Mouse (Mus musculus): ENCODE measurements around the gene Kank2. TPM values are rescaled to one million over a fixed set of nuclear protein-coding genes. Genes with fewer than 3 reads are reported as not detected.

The Kank2 gene
- polyA plus RNA-seq, 1 experiment from 2014 or later: 2.6 TPM

- no peak for ATAC-seq
- no peak overlapping the region for H3K4me3 ChIP-seq
- H3K9me3 ChIP-seq (replicated peaks): no peaks in the 10 kb centered on the region
- H3K27ac ChIP-seq: no peak overlapping the region
- 95% methylated on average over 10 of the region's 10 CpGs for WGBS
- no peaks in the 10 kb centered on the region for H3K27me3 ChIP-seq
- H3K4me2 ChIP-seq: no peak overlapping the region
- H3K4me1 ChIP-seq: no peaks in the 10 kb centered on the region
- peaks cover 93% of the 10 kb centered on the region for H3K36me3 ChIP-seq (ENCODE audit: poor library complexity, severe bottlenecking)
- no peak overlapping the region for H3K9ac ChIP-seq
Measured at GRCm38 (mm10) chr9:21737188-21737587, 61.4 kb downstream of the Kank2 start.

DNA sequence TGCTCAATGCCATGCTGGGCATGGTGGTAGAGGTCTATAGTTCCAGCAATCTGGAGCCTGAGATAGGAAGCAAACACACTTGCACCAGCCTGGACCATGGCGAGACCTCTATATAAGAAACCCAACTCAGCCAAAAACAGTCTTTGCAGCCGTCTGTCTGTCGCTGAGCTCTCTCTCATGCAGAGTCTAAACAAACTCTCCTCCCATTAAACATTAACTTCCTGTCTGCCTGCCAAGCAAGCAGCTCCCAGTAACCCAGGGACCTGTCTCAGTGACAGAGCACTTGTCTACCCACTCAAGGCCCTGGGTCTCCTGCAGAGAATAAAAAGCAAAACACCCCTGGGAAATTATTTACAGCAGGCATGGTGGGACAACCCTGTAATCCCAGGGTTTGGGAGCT, 62.0 kb downstream of the Kank2 start:
- Histone ChIP-seq H3K36me3 (ENCODE audit: poor library complexity, severe bottlenecking) (peaks cover 93% of the 10 kb centered on the region), H3K27me3 (no peaks in the 10 kb centered on the region), H3K9me3 (replicated peaks) (no peaks in the 10 kb centered on the region), H3K4me1 (no peaks in the 10 kb centered on the region), H3K27ac (no peak overlapping the region), H3K4me2 (no peak overlapping the region), H3K4me3 (no peak overlapping the region), H3K9ac (no peak overlapping the region)
- ATAC-seq: no peak
- 88% methylated on average over 3 of the region's 3 CpGs for WGBS

DNA sequence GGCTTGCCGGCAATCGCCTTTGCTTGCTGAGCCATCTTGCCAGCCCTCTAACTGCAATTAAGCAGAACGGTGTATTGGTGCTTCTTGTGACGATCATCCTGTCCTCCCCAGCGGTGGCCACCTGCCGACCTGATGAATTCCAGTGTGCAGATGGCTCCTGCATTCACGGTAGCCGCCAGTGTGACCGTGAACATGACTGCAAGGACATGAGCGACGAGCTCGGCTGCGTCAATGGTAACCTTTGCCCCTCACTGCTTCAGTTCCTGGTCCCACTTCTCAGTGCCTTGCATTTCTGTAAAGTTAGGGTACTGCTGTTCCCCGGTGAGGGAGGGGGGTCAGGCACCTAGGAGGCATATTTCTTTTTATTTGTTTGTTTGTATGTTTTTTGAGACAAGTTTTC, 63.4 kb downstream of the Kank2 start:
- Histone ChIP-seq H3K4me2 (no peak overlapping the region), H3K4me1 (no peaks in the 10 kb centered on the region), H3K9ac (no peak overlapping the region), H3K9me3 (replicated peaks) (no peaks in the 10 kb centered on the region), H3K27me3 (no peaks in the 10 kb centered on the region), H3K4me3 (no peak overlapping the region), H3K36me3 (ENCODE audit: poor library complexity, severe bottlenecking) (peaks cover 96% of the 10 kb centered on the region), H3K27ac (no peak overlapping the region)
- WGBS: 92% methylated on average over 14 of the region's 14 CpGs
- ATAC-seq: no peak

GRCm38 (mm10) chr9:21733989-21734388, 64.6 kb downstream of the Kank2 start:
- Histone ChIP-seq H3K27ac (no peak overlapping the region), H3K4me2 (no peak overlapping the region), H3K4me1 (no peaks in the 10 kb centered on the region), H3K9me3 (replicated peaks) (no peaks in the 10 kb centered on the region), H3K27me3 (no peaks in the 10 kb centered on the region), H3K36me3 (ENCODE audit: poor library complexity, severe bottlenecking) (peaks cover 93% of the 10 kb centered on the region), H3K9ac (no peak overlapping the region), H3K4me3 (no peak overlapping the region)
- WGBS: 97% methylated on average over 7 of the region's 7 CpGs
- ATAC-seq: no peak

GRCm38 (mm10) chr9:21733446-21733845, 65.1 kb downstream of the Kank2 start:
- H3K9ac ChIP-seq: no peak overlapping the region
- H3K27ac ChIP-seq: no peak overlapping the region
- no peaks in the 10 kb centered on the region for H3K4me1 ChIP-seq
- H3K36me3 ChIP-seq (ENCODE audit: poor library complexity, severe bottlenecking): peaks cover 88% of the 10 kb centered on the region
- H3K4me3 ChIP-seq: no peak overlapping the region
- H3K27me3 ChIP-seq: no peaks in the 10 kb centered on the region
- no peak overlapping the region for H3K4me2 ChIP-seq
- ATAC-seq: no peak
- no peaks in the 10 kb centered on the region for H3K9me3 ChIP-seq (replicated peaks)
- 88% methylated on average over 17 of the region's 17 CpGs for WGBS

GRCm38 (mm10) chr9:21732288-21732687, 66.3 kb downstream of the Kank2 start:
- Histone ChIP-seq H3K27me3 (no peaks in the 10 kb centered on the region), H3K9me3 (replicated peaks) (no peaks in the 10 kb centered on the region), H3K4me1 (no peaks in the 10 kb centered on the region), H3K36me3 (ENCODE audit: poor library complexity, severe bottlenecking) (peaks cover 84% of the 10 kb centered on the region), H3K4me2 (no peak overlapping the region), H3K9ac (no peak overlapping the region), H3K4me3 (no peak overlapping the region), H3K27ac (no peak overlapping the region)
- WGBS: 92% methylated on average over 9 of the region's 9 CpGs
- ATAC-seq: no peak

DNA sequence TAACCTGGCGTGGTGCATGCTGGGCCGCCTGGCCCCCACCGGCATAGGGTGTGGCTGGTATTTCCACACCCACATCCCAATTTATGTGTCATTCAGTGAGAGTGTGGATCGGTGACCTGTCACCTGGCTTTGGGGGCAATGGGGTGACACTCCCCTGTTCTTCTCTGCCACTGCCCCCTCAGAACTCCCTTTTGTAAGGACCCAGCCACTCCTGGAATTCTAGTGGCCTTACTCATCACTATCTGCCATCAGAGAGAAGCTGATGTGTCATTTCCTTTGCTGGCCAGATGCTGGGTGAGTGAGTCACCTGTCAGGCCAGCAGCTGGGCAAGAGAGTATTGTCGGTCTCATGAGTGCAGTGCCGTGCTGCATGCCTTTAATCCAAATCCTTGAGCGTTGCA, 69.3 kb downstream of the Kank2 start:
- no peak overlapping the region for H3K4me3 ChIP-seq
- 91% methylated on average over 7 of the region's 7 CpGs for WGBS
- no peak overlapping the region for H3K9ac ChIP-seq
- H3K4me2 ChIP-seq: no peak overlapping the region
- H3K36me3 ChIP-seq (ENCODE audit: poor library complexity, severe bottlenecking): peaks cover 63% of the 10 kb centered on the region
- peaks cover 25% of the 10 kb centered on the region for H3K4me1 ChIP-seq
- H3K27me3 ChIP-seq: no peaks in the 10 kb centered on the region
- H3K9me3 ChIP-seq (replicated peaks): no peaks in the 10 kb centered on the region
- ATAC-seq: no peak
- H3K27ac ChIP-seq: no peak overlapping the region

DNA sequence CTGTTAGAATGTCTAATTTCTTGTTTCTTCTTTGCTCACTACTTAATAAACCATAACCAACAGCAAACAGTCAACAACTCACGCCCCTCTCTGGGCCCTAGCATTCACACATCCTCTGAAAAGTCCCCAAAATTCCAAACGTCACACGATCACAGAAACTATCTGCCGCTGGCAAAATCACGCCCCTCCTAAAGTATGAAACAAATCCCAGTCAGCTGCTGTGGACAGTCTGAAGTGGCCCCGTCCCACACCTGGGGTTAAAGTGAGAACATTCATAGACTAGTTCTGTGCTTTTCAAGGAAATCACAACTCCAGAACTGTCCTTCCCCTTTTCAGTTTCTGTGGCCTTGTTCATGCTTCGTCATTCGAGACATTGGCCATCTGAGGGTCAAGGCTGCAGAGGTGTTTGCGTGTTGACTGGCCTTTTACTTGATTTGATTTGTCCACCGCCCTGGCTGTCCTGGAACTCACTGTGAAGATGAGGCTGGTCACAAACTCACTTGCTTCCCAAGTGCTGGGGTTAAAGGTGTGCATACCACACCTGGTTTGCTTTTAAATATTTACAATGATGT, 70.2 kb downstream of the Kank2 start:
- ATAC-seq: no peak
- 93% methylated on average over 10 of the region's 10 CpGs for WGBS
- Histone ChIP-seq H3K4me1 (peaks cover 25% of the 10 kb centered on the region), H3K4me2 (no peak overlapping the region), H3K27me3 (no peaks in the 10 kb centered on the region), H3K36me3 (ENCODE audit: poor library complexity, severe bottlenecking) (peaks cover 54% of the 10 kb centered on the region), H3K27ac (no peak overlapping the region), H3K4me3 (no peak overlapping the region), H3K9me3 (replicated peaks) (no peaks in the 10 kb centered on the region), H3K9ac (no peak overlapping the region)

- H3K4me1 ChIP-seq: peaks cover 31% of the 10 kb centered on the region
- no peaks in the 10 kb centered on the region for H3K9me3 ChIP-seq (replicated peaks)
- H3K4me3 ChIP-seq: no peak overlapping the region
- H3K36me3 ChIP-seq (ENCODE audit: poor library complexity, severe bottlenecking): peaks cover 34% of the 10 kb centered on the region
- peak overlapping the region; percentile 28; the same call in 1 of the 2 replicates for H3K9ac ChIP-seq
- no peak for ATAC-seq
- H3K4me2 ChIP-seq: peak overlapping the region; percentile 80
- H3K27ac ChIP-seq: 0 out of 2 replicates have a peak overlapping the region, but pooled peaks have one; percentile 38
- WGBS: 85% methylated on average over 14 of the region's 14 CpGs
- no peaks in the 10 kb centered on the region for H3K27me3 ChIP-seq
Measured at GRCm38 (mm10) chr9:21726218-21726975, 72.1 kb downstream of the Kank2 start.

DNA sequence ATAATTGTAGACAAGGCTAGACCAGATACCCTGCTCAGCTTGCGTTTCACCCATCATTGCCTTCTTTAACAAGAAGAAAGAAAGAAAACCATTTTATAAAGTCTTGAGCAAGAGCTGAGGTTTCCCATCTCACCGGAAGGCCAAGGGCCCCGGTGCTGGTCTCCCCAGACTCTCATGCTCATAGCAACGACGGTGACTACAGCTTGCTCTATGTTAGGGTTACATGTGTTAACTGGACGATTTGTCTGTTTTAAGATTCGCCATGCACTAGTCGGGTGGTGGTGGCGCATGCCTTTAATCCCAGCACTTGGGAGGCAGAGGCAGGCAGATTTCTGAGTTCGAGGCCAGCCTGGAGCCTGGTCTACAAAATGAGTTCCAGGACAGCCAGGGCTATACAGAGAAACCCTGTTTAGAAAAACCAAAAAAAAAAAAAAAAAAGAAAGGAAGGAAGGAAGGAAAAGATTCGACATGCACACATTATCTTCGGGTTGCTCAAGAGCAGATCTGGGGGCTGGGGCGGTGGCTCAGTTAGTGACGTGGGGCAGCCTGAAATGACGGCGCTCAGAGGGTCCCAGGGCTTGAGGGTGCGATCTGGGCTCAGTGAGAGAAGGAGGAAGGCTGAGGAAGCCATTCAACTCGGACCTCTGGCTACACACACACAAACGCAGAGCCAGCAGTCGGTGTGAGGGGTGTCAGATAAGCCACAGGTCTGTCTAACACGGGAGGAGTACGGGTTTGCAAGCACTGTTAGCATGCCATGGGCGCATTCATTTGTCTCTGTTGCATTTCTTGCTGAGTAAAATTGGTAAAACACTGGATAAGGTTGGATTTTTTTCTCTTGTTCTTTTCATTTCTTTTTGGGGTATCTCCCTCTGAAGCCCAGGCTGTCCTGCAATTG, 73.1 kb downstream of the Kank2 start:
- 85% methylated on average over 23 of the region's 23 CpGs for WGBS
- Histone ChIP-seq H3K36me3 (ENCODE audit: poor library complexity, severe bottlenecking) (peaks cover 28% of the 10 kb centered on the region), H3K9ac (peak overlapping the region; percentile 28), H3K4me2 (peak overlapping the region; percentile 80), H3K27ac (peak overlapping the region; percentile 70; the same call in 1 of the 2 replicates), H3K27me3 (no peaks in the 10 kb centered on the region), H3K4me1 (peaks cover 31% of the 10 kb centered on the region), H3K4me3 (peak overlapping the region; percentile 70), H3K9me3 (replicated peaks) (no peaks in the 10 kb centered on the region)
- ATAC-seq: no peak

DNA sequence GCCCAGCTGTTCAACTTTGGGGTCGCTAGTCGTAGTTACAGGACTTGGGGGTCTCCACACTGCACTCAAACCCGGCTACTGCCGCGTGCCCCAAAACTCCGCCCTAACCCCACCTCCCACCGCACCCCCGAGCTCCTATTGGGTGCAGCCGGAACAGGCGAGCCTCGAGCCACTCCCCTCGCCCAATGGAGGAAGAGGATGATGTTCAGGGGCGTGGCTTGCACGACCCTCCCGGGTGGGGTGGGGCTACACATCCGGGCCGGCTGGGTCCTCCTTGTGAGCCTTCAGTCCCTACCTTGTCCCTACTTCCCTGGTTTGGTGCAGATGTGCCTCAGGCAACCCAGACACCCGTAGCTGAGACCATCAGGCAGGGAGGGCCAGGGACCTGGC, 74.4 kb downstream of the Kank2 start:
- H3K9me3 ChIP-seq (replicated peaks): no peaks in the 10 kb centered on the region
- whole genome bisulfite sequencing: 0% methylated on average over 18 of the region's 18 CpGs
- H3K9ac ChIP-seq: peak overlapping the region; percentile 81
- H3K4me3 ChIP-seq: peak overlapping the region; percentile 70
- H3K4me1 ChIP-seq: peaks cover 31% of the 10 kb centered on the region
- peaks cover 18% of the 10 kb centered on the region; the same call in 1 of the 2 replicates for H3K36me3 ChIP-seq (ENCODE audit: poor library complexity, severe bottlenecking)
- H3K4me2 ChIP-seq: peak overlapping the region; percentile 80
- H3K27ac ChIP-seq: peak overlapping the region; percentile 94
- ATAC-seq: peak; percentile 97
- no peaks in the 10 kb centered on the region for H3K27me3 ChIP-seq

Measured in forebrain, embryonic 13.5 days (tissue).